Mouse (Mus musculus): ENCODE results near the gene AW549877. TPM values are rescaled to one million over a fixed set of nuclear protein-coding genes. Genes with fewer than 3 reads are reported as not detected.
A peak's percentile ranks its signal among the peaks of the same experiment; 100 is the strongest.

The AW549877 gene
- polyA plus RNA-seq, 1 experiment from 2014 or later: 29.7 TPM

- no peaks in the 10 kb centered on the region for H3K27me3 ChIP-seq
- H3K4me1 ChIP-seq: no peaks in the 10 kb centered on the region
- peaks cover 23% of the 10 kb centered on the region for H3K36me3 ChIP-seq
- H3K9ac ChIP-seq: peak overlapping the region; percentile 95; the same call in 1 of the 2 replicates
- peak overlapping the region; percentile 68 for H3K4me3 ChIP-seq
- peak overlapping the region; percentile 71 for H3K4me2 ChIP-seq
- 83% methylated on average over 3 of the region's 3 CpGs for WGBS
- ATAC-seq (ENCODE audit: insufficient number of reproducible peaks, insufficient read depth, low FRiP score, low TSS enrichment, low read depth): no peak
- H3K9me3 ChIP-seq: no peaks in the 10 kb centered on the region
- H3K27ac ChIP-seq: peak overlapping the region; percentile 93
Measured at GRCm38 (mm10) chr15:3979871-3980270, 15.7 kb downstream of the AW549877 start.

- no peaks in the 10 kb centered on the region for H3K9me3 ChIP-seq
- 1% methylated on average over 61 of the region's 61 CpGs for WGBS
- H3K4me3 ChIP-seq: peak within 1 kb of the TSS; percentile 68
- H3K27me3 ChIP-seq: no peaks in the 10 kb centered on the region
- H3K9ac ChIP-seq: peak within 1 kb of the TSS; percentile 95
- peak within 1 kb of the TSS; percentile 71 for H3K4me2 ChIP-seq
- peaks cover 17% of the 10 kb centered on the region for H3K36me3 ChIP-seq
- no peaks in the 10 kb centered on the region for H3K4me1 ChIP-seq
- peak; percentile 90 for ATAC-seq (ENCODE audit: insufficient number of reproducible peaks, insufficient read depth, low FRiP score, low TSS enrichment, low read depth)
- H3K27ac ChIP-seq: peak within 1 kb of the TSS; percentile 93
Measured at GRCm38 (mm10) chr15:3979061-3979848, 16.3 kb downstream of the AW549877 start, which contains the start of gene Fbxo4. TSS of gene Fbxo4 (minus strand) at chr15:3979573.

- Histone ChIP-seq H3K36me3 (peaks cover 12% of the 10 kb centered on the region; the same call in 1 of the 2 replicates), H3K4me1 (no peaks in the 10 kb centered on the region), H3K9me3 (no peaks in the 10 kb centered on the region), H3K4me2 (peak overlapping the region; percentile 71), H3K4me3 (no peak overlapping the region), H3K27me3 (no peaks in the 10 kb centered on the region), H3K27ac (no peak overlapping the region), H3K9ac (no peak overlapping the region)
- ATAC-seq (ENCODE audit: insufficient number of reproducible peaks, insufficient read depth, low FRiP score, low TSS enrichment, low read depth): no peak
- 89% methylated on average over 2 of the region's 2 CpGs for WGBS
Measured at GRCm38 (mm10) chr15:3978279-3978678, 17.3 kb downstream of the AW549877 start.

GRCm38 (mm10) chr15:3973300-3973699 is 22.2 kb downstream of the AW549877 start:
- Histone ChIP-seq H3K36me3 (peaks cover 17% of the 10 kb centered on the region), H3K27me3 (no peaks in the 10 kb centered on the region), H3K9me3 (no peaks in the 10 kb centered on the region), H3K4me1 (no peaks in the 10 kb centered on the region), H3K4me3 (no peak overlapping the region), H3K4me2 (no peak overlapping the region), H3K27ac (no peak overlapping the region), H3K9ac (no peak overlapping the region)
- ATAC-seq (ENCODE audit: insufficient number of reproducible peaks, insufficient read depth, low FRiP score, low TSS enrichment, low read depth): no peak
- WGBS: 78% methylated on average over 3 of the region's 3 CpGs

- Histone ChIP-seq H3K4me2 (no peak overlapping the region), H3K4me1 (no peaks in the 10 kb centered on the region), H3K36me3 (peaks cover 18% of the 10 kb centered on the region), H3K27me3 (no peaks in the 10 kb centered on the region), H3K9me3 (no peaks in the 10 kb centered on the region), H3K9ac (no peak overlapping the region), H3K4me3 (no peak overlapping the region), H3K27ac (no peak overlapping the region)
- 88% methylated on average over 6 of the region's 6 CpGs for WGBS
- ATAC-seq (ENCODE audit: insufficient number of reproducible peaks, insufficient read depth, low FRiP score, low TSS enrichment, low read depth): no peak
Measured at GRCm38 (mm10) chr15:3970193-3970592, 25.4 kb downstream of the AW549877 start.

GRCm38 (mm10) chr15:3969743-3970142 is 25.8 kb downstream of the AW549877 start:
- H3K4me3 ChIP-seq: no peak overlapping the region
- no peak for ATAC-seq (ENCODE audit: insufficient number of reproducible peaks, insufficient read depth, low FRiP score, low TSS enrichment, low read depth)
- 83% methylated on average over 14 of the region's 14 CpGs for WGBS

GRCm38 (mm10) chr15:3962251-3962650 is 33.3 kb downstream of the AW549877 start:
- WGBS: 90% methylated on average over 8 of the region's 8 CpGs

More at GRCm38 (mm10) chr15:3969743-3970142, 25.8 kb downstream of the AW549877 start:
- H3K27ac ChIP-seq: no peak overlapping the region
- no peak overlapping the region for H3K4me2 ChIP-seq
- no peak overlapping the region for H3K9ac ChIP-seq
- no peaks in the 10 kb centered on the region for H3K9me3 ChIP-seq
- H3K36me3 ChIP-seq: peaks cover 18% of the 10 kb centered on the region
- no peaks in the 10 kb centered on the region for H3K4me1 ChIP-seq
- no peaks in the 10 kb centered on the region for H3K27me3 ChIP-seq

GRCm38 (mm10) chr15:3960094-3960493 is 35.5 kb downstream of the AW549877 start:
- no peak for ATAC-seq (ENCODE audit: insufficient number of reproducible peaks, insufficient read depth, low FRiP score, low TSS enrichment, low read depth)
- no peak overlapping the region for H3K4me2 ChIP-seq
- H3K4me3 ChIP-seq: no peak overlapping the region
- H3K27ac ChIP-seq: no peak overlapping the region
- no peaks in the 10 kb centered on the region for H3K4me1 ChIP-seq
- no peak overlapping the region for H3K9ac ChIP-seq
- WGBS: 68% methylated on average over 1 of the region's 1 CpGs
- H3K36me3 ChIP-seq: no peaks in the 10 kb centered on the region
- H3K27me3 ChIP-seq: no peaks in the 10 kb centered on the region
- H3K9me3 ChIP-seq: no peaks in the 10 kb centered on the region

More at GRCm38 (mm10) chr15:3962251-3962650, 33.3 kb downstream of the AW549877 start:
- no peak overlapping the region for H3K27ac ChIP-seq
- H3K4me2 ChIP-seq: no peak overlapping the region
- no peaks in the 10 kb centered on the region for H3K4me1 ChIP-seq
- ATAC-seq (ENCODE audit: insufficient number of reproducible peaks, insufficient read depth, low FRiP score, low TSS enrichment, low read depth): no peak
- H3K4me3 ChIP-seq: no peak overlapping the region
- no peaks in the 10 kb centered on the region for H3K36me3 ChIP-seq
- no peaks in the 10 kb centered on the region for H3K9me3 ChIP-seq
- no peaks in the 10 kb centered on the region for H3K27me3 ChIP-seq
- H3K9ac ChIP-seq: no peak overlapping the region

- ATAC-seq (ENCODE audit: insufficient number of reproducible peaks, insufficient read depth, low FRiP score, low TSS enrichment, low read depth): no peak
Measured at GRCm38 (mm10) chr15:3957982-3958381, 37.6 kb downstream of the AW549877 start.

GRCm38 (mm10) chr15:3954971-3955370 is 40.6 kb downstream of the AW549877 start:
- Histone ChIP-seq H3K9me3 (no peaks in the 10 kb centered on the region), H3K4me1 (no peaks in the 10 kb centered on the region), H3K27me3 (no peaks in the 10 kb centered on the region), H3K9ac (no peak overlapping the region), H3K36me3 (no peaks in the 10 kb centered on the region), H3K27ac (no peak overlapping the region), H3K4me2 (no peak overlapping the region), H3K4me3 (no peak overlapping the region)
- ATAC-seq (ENCODE audit: insufficient number of reproducible peaks, insufficient read depth, low FRiP score, low TSS enrichment, low read depth): no peak
- WGBS: 88% methylated on average over 2 of the region's 2 CpGs

More at GRCm38 (mm10) chr15:3957982-3958381, 37.6 kb downstream of the AW549877 start:
- Histone ChIP-seq H3K9me3 (no peaks in the 10 kb centered on the region), H3K4me1 (no peaks in the 10 kb centered on the region), H3K27ac (no peak overlapping the region), H3K27me3 (no peaks in the 10 kb centered on the region), H3K4me2 (no peak overlapping the region), H3K4me3 (no peak overlapping the region), H3K9ac (no peak overlapping the region), H3K36me3 (no peaks in the 10 kb centered on the region)
- 35% methylated on average over 4 of the region's 4 CpGs for WGBS

GRCm38 (mm10) chr15:3938132-3938531 is 57.4 kb downstream of the AW549877 start:
- no peak for ATAC-seq (ENCODE audit: insufficient number of reproducible peaks, insufficient read depth, low FRiP score, low TSS enrichment, low read depth)
- 85% methylated on average over 2 of the region's 2 CpGs for WGBS
- Histone ChIP-seq H3K4me1 (no peaks in the 10 kb centered on the region), H3K27me3 (no peaks in the 10 kb centered on the region), H3K9me3 (no peaks in the 10 kb centered on the region), H3K36me3 (no peaks in the 10 kb centered on the region), H3K4me3 (no peak overlapping the region), H3K9ac (no peak overlapping the region), H3K27ac (no peak overlapping the region), H3K4me2 (no peak overlapping the region)

- WGBS: 87% methylated on average over 3 of the region's 3 CpGs
- no peak for ATAC-seq (ENCODE audit: insufficient number of reproducible peaks, insufficient read depth, low FRiP score, low TSS enrichment, low read depth)
- no peaks in the 10 kb centered on the region for H3K36me3 ChIP-seq
- no peak overlapping the region for H3K27ac ChIP-seq
- H3K27me3 ChIP-seq: no peaks in the 10 kb centered on the region
- no peaks in the 10 kb centered on the region for H3K4me1 ChIP-seq
- H3K4me3 ChIP-seq: no peak overlapping the region
- H3K9ac ChIP-seq: no peak overlapping the region
- no peaks in the 10 kb centered on the region for H3K9me3 ChIP-seq
- no peak overlapping the region for H3K4me2 ChIP-seq
Measured at GRCm38 (mm10) chr15:3936056-3936455, 59.5 kb downstream of the AW549877 start.
